Mouse (Mus musculus): ENCODE measurements around the gene Glis2.

GRCm38 (mm10) chr16:4590236-4590635 lies 4.3 kb upstream of the Glis2 start:
- TF ChIP-seq CHD1 (IDR thresholded peaks at IDR 0.05; ENCODE audit: low read depth, low read length) (no peak), BHLHE40 (IDR thresholded peaks at IDR 0.05; ENCODE audit: borderline replicate concordance, low read depth, low read length) (no peak)

All from MEL (cell line).